Mouse (Mus musculus) ES-Bruce4 (cell line): ENCODE measurements at regions not wholly inside any gene's neighbourhood (a gene's known extent, or its start where the extent isn't known, plus 50 kb on each side); places are given as distances from the start of the nearest gene placed in this dataset.
A peak's percentile ranks its signal among the peaks of the same experiment; 100 is the strongest.

ENCODE experiments used
- H3K27ac ChIP-seq: 2 replicates; pipeline ENCODE4 v1.5.1; 2012; ENCODE audit warnings: low read length, inconsistent platforms; ENCODE audit not compliant: insufficient read depth
- H3K27me3 ChIP-seq: 2 replicates; pipeline ENCODE4 v1.6.1; 2012; ENCODE audit warnings: mild to moderate bottlenecking, low read length, inconsistent platforms; ENCODE audit not compliant: control insufficient read depth, poor library complexity, insufficient read depth, severe bottlenecking
- H3K36me3 ChIP-seq: 2 replicates; pipeline ENCODE4 v1.6.1; 2012; ENCODE audit warnings: inconsistent platforms, mild to moderate bottlenecking, low read length, moderate library complexity; ENCODE audit not compliant: control insufficient read depth, poor library complexity, insufficient read depth, severe bottlenecking
- H3K4me1 ChIP-seq: one replicate; pipeline ENCODE4 v1.8.1; 2011; ENCODE audit warnings: low read length; ENCODE audit not compliant: control insufficient read depth, insufficient read depth
- H3K4me3 ChIP-seq: 2 replicates; pipeline ENCODE4 v1.5.1; 2011; ENCODE audit warnings: low read depth, mild to moderate bottlenecking, low read length
- H3K9ac ChIP-seq: 2 replicates; pipeline ENCODE4 v1.6.1; 2012; ENCODE audit warnings: low read depth, mild to moderate bottlenecking, inconsistent platforms; ENCODE audit not compliant: poor library complexity, severe bottlenecking
- H3K9me3 ChIP-seq: replicated peaks from 2 replicates; pipeline ENCODE4 v1.6.1; 2012; ENCODE audit warnings: mild to moderate bottlenecking, low read length, inconsistent platforms; ENCODE audit not compliant: control insufficient read depth, poor library complexity, insufficient read depth, severe bottlenecking
- CTCF ChIP-seq: IDR thresholded peaks from one replicate; pipeline ENCODE4 v1.8.1; 2011; ENCODE audit warnings: low read depth, low read length
- EP300 ChIP-seq: IDR thresholded peaks from 2 replicates; pipeline ENCODE4 v1.6.1; 2011; ENCODE audit warnings: low read depth, low read length; ENCODE audit not compliant: insufficient read depth
- POLR2A ChIP-seq: IDR thresholded peaks from one replicate; pipeline ENCODE4 v1.8.1; 2011; ENCODE audit warnings: low read length; ENCODE audit not compliant: insufficient read depth

GRCm38 (mm10) chr6:36094075-36094474 lies 293.8 kb upstream of the Chrm2 start:
- TF ChIP-seq POLR2A (no peak), EP300 (no peak), CTCF (no peak)
- H3K4me1 ChIP-seq, result no peaks in the 10 kb centered on the region

DNA sequence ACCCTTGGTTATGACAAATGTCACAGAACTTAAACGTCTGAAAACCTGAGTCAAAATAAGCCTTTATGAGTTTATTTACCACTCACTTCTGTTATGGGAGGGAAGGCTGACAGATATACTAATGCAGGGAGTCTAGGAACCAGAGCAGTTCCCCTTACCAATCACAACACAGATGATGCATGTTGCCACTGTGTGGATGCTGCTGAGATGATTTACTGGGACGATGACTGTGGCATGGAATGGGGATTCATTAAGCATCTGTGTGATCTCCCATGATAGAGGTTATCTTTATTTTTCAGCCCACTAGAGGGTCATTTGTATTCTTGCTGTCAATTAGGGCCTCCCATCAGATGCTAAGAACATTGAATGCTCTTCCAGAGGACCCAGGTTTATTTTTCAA lies 290.5 kb upstream of the Chrm2 start:
- no peaks in the 10 kb centered on the region for H3K27me3 ChIP-seq
- H3K36me3 ChIP-seq, result no peaks in the 10 kb centered on the region
- H3K4me3 ChIP-seq, result no peak overlapping the region
- H3K9ac ChIP-seq, result no peak overlapping the region
- H3K27ac ChIP-seq, result no peak overlapping the region
- TF ChIP-seq EP300 (no peak), CTCF (no peak), POLR2A (no peak)
- H3K9me3 ChIP-seq, result no peaks in the 10 kb centered on the region; the same call in 1 of the 2 replicates
- H3K4me1 ChIP-seq, result no peaks in the 10 kb centered on the region

More at GRCm38 (mm10) chr6:36094075-36094474, 293.8 kb upstream of the Chrm2 start:
- Histone ChIP-seq H3K27ac (no peak overlapping the region), H3K27me3 (no peaks in the 10 kb centered on the region), H3K4me3 (no peak overlapping the region), H3K9ac (no peak overlapping the region), H3K9me3 (no peaks in the 10 kb centered on the region), H3K36me3 (no peaks in the 10 kb centered on the region)

GRCm38 (mm10) chr6:36098179-36098578 lies 289.7 kb upstream of the Chrm2 start:
- Histone ChIP-seq H3K9me3 (no peaks in the 10 kb centered on the region; the same call in 1 of the 2 replicates), H3K27ac (no peak overlapping the region), H3K4me3 (no peak overlapping the region), H3K36me3 (no peaks in the 10 kb centered on the region), H3K27me3 (no peaks in the 10 kb centered on the region), H3K9ac (no peak overlapping the region), H3K4me1 (no peaks in the 10 kb centered on the region)
- TF ChIP-seq CTCF (no peak), POLR2A (no peak), EP300 (no peak)

DNA sequence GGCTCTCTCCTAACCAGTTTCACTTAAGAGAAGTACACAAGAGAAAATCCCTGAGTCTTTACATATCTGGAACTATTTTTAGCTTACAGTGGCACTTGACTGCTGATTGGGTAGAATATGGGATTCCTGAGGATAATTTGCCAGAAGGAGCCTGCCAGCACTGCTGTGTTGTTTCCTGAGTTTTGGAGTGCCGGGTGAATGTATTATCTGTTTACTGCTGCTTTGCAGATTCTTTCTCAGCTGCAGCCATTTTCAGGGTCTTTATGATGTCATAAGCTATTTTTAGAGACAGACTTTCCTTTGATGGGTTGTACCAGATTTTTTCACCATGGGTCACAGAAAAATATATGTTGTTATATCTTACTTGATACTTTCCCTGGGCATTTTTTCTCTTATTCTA lies 279.1 kb upstream of the Chrm2 start:
- H3K36me3 ChIP-seq, result no peaks in the 10 kb centered on the region
- H3K27ac ChIP-seq, result no peak overlapping the region
- no peaks in the 10 kb centered on the region for H3K27me3 ChIP-seq
- TF ChIP-seq EP300 (no peak), POLR2A (no peak), CTCF (no peak)
- H3K4me1 ChIP-seq, result no peaks in the 10 kb centered on the region
- H3K4me3 ChIP-seq, result no peak overlapping the region
- H3K9ac ChIP-seq, result no peak overlapping the region
- no peaks in the 10 kb centered on the region for H3K9me3 ChIP-seq

GRCm38 (mm10) chr6:36137223-36137622 lies 250.7 kb upstream of the Chrm2 start:
- no peak overlapping the region for H3K27ac ChIP-seq
- TF ChIP-seq EP300 (no peak), CTCF (no peak), POLR2A (no peak)
- H3K27me3 ChIP-seq, result no peaks in the 10 kb centered on the region

GRCm38 (mm10) chr6:36147267-36147666 lies 240.6 kb upstream of the Chrm2 start:
- no peaks in the 10 kb centered on the region for H3K9me3 ChIP-seq

More at GRCm38 (mm10) chr6:36137223-36137622, 250.7 kb upstream of the Chrm2 start:
- Histone ChIP-seq H3K9ac (no peak overlapping the region), H3K36me3 (no peaks in the 10 kb centered on the region), H3K4me3 (no peak overlapping the region), H3K4me1 (no peaks in the 10 kb centered on the region), H3K9me3 (0 out of 2 replicates have a peak, but pooled peaks cover 4% of the 10 kb centered on the region)

More at GRCm38 (mm10) chr6:36147267-36147666, 240.6 kb upstream of the Chrm2 start:
- Histone ChIP-seq H3K27ac (no peak overlapping the region), H3K4me3 (no peak overlapping the region), H3K4me1 (no peaks in the 10 kb centered on the region), H3K9ac (no peak overlapping the region), H3K36me3 (no peaks in the 10 kb centered on the region), H3K27me3 (no peaks in the 10 kb centered on the region)
- TF ChIP-seq CTCF (peak; percentile 16), EP300 (no peak)
